19 mouse cellular contexts compared by ENCODE assay signal in genomic region chr1:171471452-171471851, GRCm38 (mm10). TPM values are rescaled to one million over a fixed set of nuclear protein-coding genes. Genes with fewer than 3 reads are reported as not detected.
DNase-seq lines count a peak whose midpoint lies in the region; ATAC-seq and TF ChIP-seq lines count a peak whose summit lies in the region.
"Had no signal": no experiment of that assay in that cellular context is flagged by ENCODE, and none has a peak within 500 bp of the region (broad histone marks: within the 10 kb centered on the region; RNA-seq: fewer than 3 reads in every experiment).

No protein-coding gene starts in this region.

- no peaks in the 10 kb centered on the region for H3K27me3 ChIP-seq in lung, postnatal 0 days (replicated peaks; ENCODE audit: insufficient read depth, low read length)
- H3K27me3 ChIP-seq in myocyte (ENCODE audit: control insufficient read depth, insufficient read depth, insufficient read length) = no peaks in the 10 kb centered on the region
- no peaks in the 10 kb centered on the region for H3K27me3 ChIP-seq in liver, postnatal 0 days (ENCODE audit: insufficient read depth, low read length)
- H3K27me3 ChIP-seq in hindbrain, embryonic 13.5 days = no peaks in the 10 kb centered on the region
- H3K27me3 ChIP-seq: embryonic facial prominence, embryonic 12.5 days; forebrain, embryonic 12.5 days; heart, embryonic 13.5 days; hindbrain, embryonic 12.5 days; intestine, embryonic 15.5 days; Patski had no signal

- H3K4me3 ChIP-seq in lung, postnatal 0 days (ENCODE audit: low read depth, low read length) = no peak overlapping the region
- no peak overlapping the region for H3K4me3 ChIP-seq in myocyte
- no peak overlapping the region for H3K4me3 ChIP-seq in liver, postnatal 0 days (ENCODE audit: low read depth, low read length)
- H3K4me3 ChIP-seq in hindbrain, embryonic 13.5 days = no peak overlapping the region
- H3K4me3 ChIP-seq: embryonic facial prominence, embryonic 12.5 days; forebrain, embryonic 12.5 days; heart, embryonic 13.5 days; hindbrain, embryonic 12.5 days; intestine, embryonic 15.5 days had no signal

- no peak for DNase-seq in lung, postnatal 0 days (ENCODE audit: low spot score)
- DNase-seq in lung, postnatal 10 days = no peak
- peak; percentile 93 for DNase-seq in R1 (ENCODE audit: low read depth, low spot score)
- DNase-seq in liver, postnatal 0 days = no peak
- no peak for DNase-seq in heart, postnatal 36 days
- DNase-seq: cerebellum, adult 2 months; cerebellum, postnatal 10 days; embryo, embryonic 11 days; gastrocnemius, postnatal 10 days; heart, postnatal 4 days had no signal

- no peak for TF ChIP-seq CTCF in lung, postnatal 0 days (IDR thresholded peaks at IDR 0.05)
- TF ChIP-seq CTCF in liver, postnatal 0 days (IDR thresholded peaks at IDR 0.05; ENCODE audit: low read depth) = no peak

- H3K9ac ChIP-seq in lung, postnatal 0 days (replicated peaks; ENCODE audit: low read depth) = no peak overlapping the region
- no peak overlapping the region for H3K9ac ChIP-seq in liver, postnatal 0 days (replicated peaks)
- no peak overlapping the region for H3K9ac ChIP-seq in hindbrain, embryonic 13.5 days
- H3K9ac ChIP-seq: embryonic facial prominence, embryonic 12.5 days; forebrain, embryonic 12.5 days; heart, embryonic 13.5 days; hindbrain, embryonic 12.5 days; intestine, embryonic 15.5 days had no signal

- no peak for TF ChIP-seq POLR2A in myocyte (IDR thresholded peaks at IDR 0.05; ENCODE audit: insufficient read length, low read depth)

- H3K27ac ChIP-seq in lung, postnatal 0 days (ENCODE audit: low read length) = peak overlapping the region; percentile 85
- H3K27ac ChIP-seq in liver, postnatal 0 days (ENCODE audit: low read depth) = no peak overlapping the region
- no peak overlapping the region for H3K27ac ChIP-seq in hindbrain, embryonic 13.5 days
- H3K27ac ChIP-seq: embryonic facial prominence, embryonic 12.5 days; forebrain, embryonic 12.5 days; heart, embryonic 13.5 days; hindbrain, embryonic 12.5 days; intestine, embryonic 15.5 days had no signal

- H3K36me3 ChIP-seq in lung, postnatal 0 days (ENCODE audit: insufficient read depth, low read length) = no peaks in the 10 kb centered on the region
- no peaks in the 10 kb centered on the region for H3K36me3 ChIP-seq in myocyte (ENCODE audit: control insufficient read depth, insufficient read depth)
- H3K36me3 ChIP-seq in liver, postnatal 0 days (replicated peaks; ENCODE audit: insufficient read depth, low read length) = no peaks in the 10 kb centered on the region
- no peaks in the 10 kb centered on the region for H3K36me3 ChIP-seq in hindbrain, embryonic 13.5 days
- H3K36me3 ChIP-seq: embryonic facial prominence, embryonic 12.5 days; forebrain, embryonic 12.5 days; heart, embryonic 13.5 days; hindbrain, embryonic 12.5 days; intestine, embryonic 15.5 days had no signal

- no peak for ATAC-seq in lung, postnatal 0 days
- ATAC-seq in liver, postnatal 0 days = no peak
- ATAC-seq in hindbrain, embryonic 13.5 days (ENCODE audit: low FRiP score) = no peak
- ATAC-seq: forebrain, embryonic 16.5 days; intestine, embryonic 15.5 days had no signal

- WGBS in lung, postnatal 0 days = 62% methylated on average over 1 of the region's 1 CpGs
- 85% methylated on average over 1 of the region's 1 CpGs for WGBS in liver, postnatal 0 days (ENCODE audit: insufficient replicate concordance)
- WGBS in hindbrain, embryonic 13.5 days = 77% methylated on average over 1 of the region's 1 CpGs

- 0 out of 2 replicates have a peak overlapping the region, but pooled peaks have one; percentile 0 for H3K4me2 ChIP-seq in lung, postnatal 0 days (replicated peaks; ENCODE audit: low read depth, low read length)
- peak overlapping the region; percentile 93 for H3K4me2 ChIP-seq in myocyte (ENCODE audit: low read depth)
- H3K4me2 ChIP-seq in liver, postnatal 0 days (ENCODE audit: low read depth, low read length) = no peak overlapping the region
- H3K4me2 ChIP-seq in hindbrain, embryonic 13.5 days = no peak overlapping the region
- H3K4me2 ChIP-seq: embryonic facial prominence, embryonic 12.5 days; forebrain, embryonic 12.5 days; heart, embryonic 13.5 days; hindbrain, embryonic 12.5 days; intestine, embryonic 15.5 days had no signal

- H3K79me2 ChIP-seq in myocyte (ENCODE audit: control insufficient read depth, insufficient read depth) = no peaks in the 10 kb centered on the region

- 0 out of 2 replicates have a peak, but pooled peaks cover 2% of the 10 kb centered on the region for H3K4me1 ChIP-seq in lung, postnatal 0 days (ENCODE audit: insufficient read depth, low read depth, low read length)
- H3K4me1 ChIP-seq in liver, postnatal 0 days (ENCODE audit: insufficient read depth) = peaks cover 2% of the 10 kb centered on the region; the same call in 1 of the 2 replicates
- no peaks in the 10 kb centered on the region for H3K4me1 ChIP-seq in hindbrain, embryonic 13.5 days (replicated peaks)
- H3K4me1 ChIP-seq: embryonic facial prominence, embryonic 12.5 days; forebrain, embryonic 12.5 days; hindbrain, embryonic 12.5 days; intestine, embryonic 15.5 days had no signal

- no peak overlapping the region for H3ac ChIP-seq in myocyte (ENCODE audit: control insufficient read depth, insufficient read length)

- H3K9me3 ChIP-seq in lung, postnatal 0 days (ENCODE audit: low read length) = no peaks in the 10 kb centered on the region
- H3K9me3 ChIP-seq in liver, postnatal 0 days (ENCODE audit: low read length) = no peaks in the 10 kb centered on the region
- no peaks in the 10 kb centered on the region for H3K9me3 ChIP-seq in hindbrain, embryonic 13.5 days
- H3K9me3 ChIP-seq: embryonic facial prominence, embryonic 12.5 days; forebrain, embryonic 12.5 days; heart, embryonic 13.5 days; hindbrain, embryonic 12.5 days; intestine, embryonic 15.5 days had no signal

- TF ChIP-seq EP300 in lung, postnatal 0 days (IDR thresholded peaks at IDR 0.05) = no peak
- no peak for TF ChIP-seq EP300 in liver, postnatal 0 days (IDR thresholded peaks at IDR 0.05; ENCODE audit: low read depth)

- intact Hi-C loops in heart, postnatal 36 days (cut with DNase I) = loop anchor here (2.0 to 10.0 kb wide), 2 partner anchors 33 to 357 kb away; partner anchors contain the start of gene Cfap126

TF ChIP-seq in myocyte, 11 proteins besides CTCF, POLR2A, EP300 and RAD21:
- TF ChIP-seq TCF3 (IDR thresholded peaks at IDR 0.05; ENCODE audit: insufficient read length, low read depth) (no peak), TCF12 (IDR thresholded peaks at IDR 0.05; ENCODE audit: insufficient read depth, poor library complexity, severe bottlenecking) (no peak), MYOG (IDR thresholded peaks at IDR 0.05; ENCODE audit: control insufficient read depth in 1 of 3, insufficient read depth in 1 of 3, insufficient read length in 2 of 3, low read depth in 2 of 3) (no peak)
TF ChIP-seq in myocyte: peak in this region for 0.

RNA-seq across cellular contexts. Expression of gene Alyref2, which starts 31.8 kb away (rescaled TPM):
- polyA plus RNA-seq in lung, postnatal 0 days (2015; fragmentation: Nextera tagmentation; extraction: Ambion mirVana) = 13.7 and 14.8 TPM in 2 replicates
- 6.6 TPM for polyA plus RNA-seq in myocyte (2012; fragmentation: generic; extraction: Trizol)
- polyA plus RNA-seq in liver, postnatal 0 days (2015; fragmentation: Nextera tagmentation; extraction: Ambion mirVana) = 8.4 and 8.9 TPM in 2 replicates
- 32.0 and 34.5 TPM in 2 replicates for polyA plus RNA-seq in hindbrain, embryonic 13.5 days (2015; fragmentation: Nextera tagmentation; extraction: Ambion mirVana)
- total RNA-seq in heart, postnatal 36 days (2021) = 1 to 10 TPM; 2.1 to 3.3 TPM

RNA-seq across cellular contexts. Expression of gene F11r, which starts 34.1 kb away (rescaled TPM):
- 177 and 239 TPM in 2 replicates for polyA plus RNA-seq in lung, postnatal 0 days (2015; fragmentation: Nextera tagmentation; extraction: Ambion mirVana)
- 24.2 TPM for polyA plus RNA-seq in myocyte (2012; fragmentation: generic; extraction: Trizol)
- polyA plus RNA-seq in liver, postnatal 0 days (2015; fragmentation: Nextera tagmentation; extraction: Ambion mirVana) = 57.9 and 61.7 TPM in 2 replicates
- 12.2 and 13.3 TPM in 2 replicates for polyA plus RNA-seq in hindbrain, embryonic 13.5 days (2015; fragmentation: Nextera tagmentation; extraction: Ambion mirVana)
- 10 to 100 TPM; 38.7 to 43.2 TPM for total RNA-seq in heart, postnatal 36 days (2021)

RNA-seq across cellular contexts. Expression of gene Tstd1, which starts 52.8 kb away (rescaled TPM):
- 7.1 and 7.8 TPM in 2 replicates for polyA plus RNA-seq in lung, postnatal 0 days (2015; fragmentation: Nextera tagmentation; extraction: Ambion mirVana)
- 0.41 TPM for polyA plus RNA-seq in myocyte (2012; fragmentation: generic; extraction: Trizol)
- polyA plus RNA-seq in liver, postnatal 0 days (2015; fragmentation: Nextera tagmentation; extraction: Ambion mirVana) = 36.5 and 37.8 TPM in 2 replicates
- polyA plus RNA-seq in hindbrain, embryonic 13.5 days (2015; fragmentation: Nextera tagmentation; extraction: Ambion mirVana) = 10.0 and 11.7 TPM in 2 replicates
- 1 to 10 TPM; 1.2 to 1.6 TPM for total RNA-seq in heart, postnatal 36 days (2021)

Comparison
In these comparisons a context has a peak if more than half of its experiments do, and no peak if none do; other contexts are left out.
1. H3K4me2 ChIP-seq: peak in lung, postnatal 0 days (single experiment) and myocyte (single experiment); none in liver, postnatal 0 days (single experiment) and hindbrain, embryonic 13.5 days (single experiment).